Mouse (Mus musculus): Measurements from ENCODE around the gene Vwa5b1. TPM values are rescaled to one million over a fixed set of nuclear protein-coding genes. Genes with fewer than 3 reads are reported as not detected.

Gene Vwa5b1
- polyA plus RNA-seq, 1 experiment from 2014 or later = not detected

- no peaks in the 10 kb centered on the region for H3K79me2 ChIP-seq (ENCODE audit: inconsistent target)
- 11% methylated on average over 2 of the region's 3 CpGs for WGBS (ENCODE audit: missing documents)
- no peak overlapping the region for H3K27ac ChIP-seq
- H3K36me3 ChIP-seq (ENCODE audit: inconsistent target) = no peaks in the 10 kb centered on the region
- H3K4me3 ChIP-seq (ENCODE audit: inconsistent target) = no peak overlapping the region
Measured at GRCm38 (mm10) chr4:138554302-138554701, 81.4 kb downstream of the Vwa5b1 start.

- Histone ChIP-seq H3K79me2 (ENCODE audit: inconsistent target) (no peaks in the 10 kb centered on the region), H3K4me3 (ENCODE audit: inconsistent target) (no peak overlapping the region), H3K27ac (no peak overlapping the region), H3K36me3 (ENCODE audit: inconsistent target) (no peaks in the 10 kb centered on the region)
- 70% methylated on average over 4 of the region's 8 CpGs for WGBS (ENCODE audit: missing documents)
Measured at GRCm38 (mm10) chr4:138553516-138553933, 82.2 kb downstream of the Vwa5b1 start.

- Histone ChIP-seq H3K79me2 (ENCODE audit: inconsistent target) (no peaks in the 10 kb centered on the region), H3K27ac (no peak overlapping the region), H3K4me3 (ENCODE audit: inconsistent target) (no peak overlapping the region), H3K36me3 (ENCODE audit: inconsistent target) (no peaks in the 10 kb centered on the region)
- 57% methylated on average over 1 of the region's 1 CpGs for WGBS (ENCODE audit: missing documents)
Measured at GRCm38 (mm10) chr4:138553116-138553515, 82.6 kb downstream of the Vwa5b1 start.

- no peaks in the 10 kb centered on the region for H3K36me3 ChIP-seq (ENCODE audit: inconsistent target)
- no peak overlapping the region for H3K4me3 ChIP-seq (ENCODE audit: inconsistent target)
- no peaks in the 10 kb centered on the region for H3K79me2 ChIP-seq (ENCODE audit: inconsistent target)
- WGBS (ENCODE audit: missing documents) = 87% methylated on average over 5 of the region's 5 CpGs
- H3K27ac ChIP-seq = no peak overlapping the region
Measured at GRCm38 (mm10) chr4:138551601-138552000, 84.1 kb downstream of the Vwa5b1 start.

GRCm38 (mm10) chr4:138550557-138550956 lies 85.1 kb downstream of the Vwa5b1 start:
- 59% methylated on average over 5 of the region's 5 CpGs for WGBS (ENCODE audit: missing documents)
- H3K27ac ChIP-seq = no peak overlapping the region
- H3K79me2 ChIP-seq (ENCODE audit: inconsistent target) = no peaks in the 10 kb centered on the region
- H3K36me3 ChIP-seq (ENCODE audit: inconsistent target) = no peaks in the 10 kb centered on the region
- no peak overlapping the region for H3K4me3 ChIP-seq (ENCODE audit: inconsistent target)

GRCm38 (mm10) chr4:138548960-138549359 lies 86.7 kb downstream of the Vwa5b1 start:
- Histone ChIP-seq H3K27ac (no peak overlapping the region), H3K4me3 (ENCODE audit: inconsistent target) (no peak overlapping the region), H3K79me2 (ENCODE audit: inconsistent target) (no peaks in the 10 kb centered on the region), H3K36me3 (ENCODE audit: inconsistent target) (no peaks in the 10 kb centered on the region)
- 84% methylated on average over 4 of the region's 4 CpGs for WGBS (ENCODE audit: missing documents)

GRCm38 (mm10) chr4:138548124-138548561 lies 87.5 kb downstream of the Vwa5b1 start:
- H3K27ac ChIP-seq = no peak overlapping the region
- 17% methylated on average over 10 of the region's 10 CpGs for WGBS (ENCODE audit: missing documents)
- no peaks in the 10 kb centered on the region for H3K79me2 ChIP-seq (ENCODE audit: inconsistent target)
- no peaks in the 10 kb centered on the region for H3K36me3 ChIP-seq (ENCODE audit: inconsistent target)
- no peak overlapping the region for H3K4me3 ChIP-seq (ENCODE audit: inconsistent target)

- no peaks in the 10 kb centered on the region for H3K79me2 ChIP-seq (ENCODE audit: inconsistent target)
- no peak overlapping the region for H3K4me3 ChIP-seq (ENCODE audit: inconsistent target)
- no peaks in the 10 kb centered on the region for H3K36me3 ChIP-seq (ENCODE audit: inconsistent target)
- H3K27ac ChIP-seq = no peak overlapping the region
- whole genome bisulfite sequencing (ENCODE audit: missing documents) = 23% methylated on average over 10 of the region's 10 CpGs
Measured at GRCm38 (mm10) chr4:138547556-138547955, 88.1 kb downstream of the Vwa5b1 start.

GRCm38 (mm10) chr4:138547041-138547440 lies 88.6 kb downstream of the Vwa5b1 start:
- H3K27ac ChIP-seq = no peak overlapping the region
- H3K36me3 ChIP-seq (ENCODE audit: inconsistent target) = no peaks in the 10 kb centered on the region
- 63% methylated on average over 6 of the region's 6 CpGs for WGBS (ENCODE audit: missing documents)
- H3K4me3 ChIP-seq (ENCODE audit: inconsistent target) = no peak overlapping the region
- no peaks in the 10 kb centered on the region for H3K79me2 ChIP-seq (ENCODE audit: inconsistent target)

- Histone ChIP-seq H3K4me3 (ENCODE audit: inconsistent target) (no peak overlapping the region), H3K79me2 (ENCODE audit: inconsistent target) (no peaks in the 10 kb centered on the region), H3K27ac (no peak overlapping the region), H3K36me3 (ENCODE audit: inconsistent target) (no peaks in the 10 kb centered on the region)
- 76% methylated on average over 11 of the region's 11 CpGs for WGBS (ENCODE audit: missing documents)
Measured at GRCm38 (mm10) chr4:138546241-138546640, 89.4 kb downstream of the Vwa5b1 start.

- no peaks in the 10 kb centered on the region for H3K36me3 ChIP-seq (ENCODE audit: inconsistent target)
- no peak overlapping the region for H3K27ac ChIP-seq
- H3K79me2 ChIP-seq (ENCODE audit: inconsistent target) = no peaks in the 10 kb centered on the region
- 57% methylated on average over 12 of the region's 12 CpGs for WGBS (ENCODE audit: missing documents)
- no peak overlapping the region for H3K4me3 ChIP-seq (ENCODE audit: inconsistent target)
Measured at GRCm38 (mm10) chr4:138543177-138543576, 92.5 kb downstream of the Vwa5b1 start.

- H3K4me3 ChIP-seq (ENCODE audit: inconsistent target) = no peak overlapping the region
- no peaks in the 10 kb centered on the region for H3K79me2 ChIP-seq (ENCODE audit: inconsistent target)
- no peak overlapping the region for H3K27ac ChIP-seq
- WGBS (ENCODE audit: missing documents) = 54% methylated on average over 4 of the region's 4 CpGs
- H3K36me3 ChIP-seq (ENCODE audit: inconsistent target) = no peaks in the 10 kb centered on the region
Measured at GRCm38 (mm10) chr4:138538084-138538449, 97.6 kb downstream of the Vwa5b1 start.

- WGBS (ENCODE audit: missing documents) = 41% methylated on average over 10 of the region's 10 CpGs
- Histone ChIP-seq H3K36me3 (ENCODE audit: inconsistent target) (no peaks in the 10 kb centered on the region), H3K79me2 (ENCODE audit: inconsistent target) (no peaks in the 10 kb centered on the region), H3K27ac (no peak overlapping the region), H3K4me3 (ENCODE audit: inconsistent target) (no peak overlapping the region)
Measured at GRCm38 (mm10) chr4:138537210-138538083, 98.2 kb downstream of the Vwa5b1 start.

GRCm38 (mm10) chr4:138535610-138536009 lies 100.1 kb downstream of the Vwa5b1 start:
- no peaks in the 10 kb centered on the region for H3K79me2 ChIP-seq (ENCODE audit: inconsistent target)
- no peak overlapping the region for H3K27ac ChIP-seq
- H3K4me3 ChIP-seq (ENCODE audit: inconsistent target) = no peak overlapping the region
- 95% methylated on average over 12 of the region's 12 CpGs for WGBS (ENCODE audit: missing documents)
- H3K36me3 ChIP-seq (ENCODE audit: inconsistent target) = no peaks in the 10 kb centered on the region

GRCm38 (mm10) chr4:138533877-138534276 lies 101.8 kb downstream of the Vwa5b1 start:
- Histone ChIP-seq H3K4me3 (ENCODE audit: inconsistent target) (no peak overlapping the region), H3K27ac (no peak overlapping the region), H3K79me2 (ENCODE audit: inconsistent target) (no peaks in the 10 kb centered on the region), H3K36me3 (ENCODE audit: inconsistent target) (no peaks in the 10 kb centered on the region)
- WGBS (ENCODE audit: missing documents) = 89% methylated on average over 2 of the region's 2 CpGs

All from macrophage (primary cell).